Mouse (Mus musculus) adrenal gland, postnatal 10 days (tissue): ENCODE measurements around the gene Npas1. TPM values are rescaled to one million over a fixed set of nuclear protein-coding genes. Genes with fewer than 3 reads are reported as not detected.

Source experiments
- DNase-seq: peaks from one replicate; pipeline ENCODE4 v3.0.0; 2021; ENCODE audit warnings: mixed read lengths
- long read RNA-seq, 2 experiments: library from polyadenylated mRNA; stranded (forward); transcript quantifications; one replicate each; pipeline ENCODE4 v2.0.0; 2021
- total RNA-seq, 2 experiments: library from RNA; stranded (reverse); gene quantifications; 2 replicates each; pipeline ENCODE4 v1.2.3; 2021

The Npas1 gene
- not detected for total RNA-seq
- long read RNA-seq, experiment 1: 0 reads
- long read RNA-seq, experiment 2: 0 reads

DNA sequence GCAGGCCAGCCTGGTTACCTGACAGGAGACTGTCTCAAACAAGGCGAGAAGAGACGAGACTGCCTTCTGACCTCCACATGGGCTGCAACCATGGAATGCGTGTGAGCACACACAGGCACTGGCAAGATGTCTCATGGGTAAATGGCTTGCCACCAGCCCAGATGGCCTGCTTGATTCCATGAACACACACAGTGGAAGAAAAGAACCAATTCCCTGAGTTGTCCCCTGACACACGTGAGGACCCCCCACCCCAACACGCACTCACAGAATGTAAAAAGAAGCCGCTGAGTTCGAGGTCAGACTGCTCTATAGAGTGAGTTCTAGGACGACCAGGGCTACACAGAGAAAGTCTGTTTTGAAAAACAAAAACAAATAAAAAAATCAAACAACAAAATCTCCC, at the start of gene Npas1:
Gene Npas1 (minus strand): TSS at position 101 of the 400 bp plus-strand sequence.
- DNase-seq: no peak

DNA sequence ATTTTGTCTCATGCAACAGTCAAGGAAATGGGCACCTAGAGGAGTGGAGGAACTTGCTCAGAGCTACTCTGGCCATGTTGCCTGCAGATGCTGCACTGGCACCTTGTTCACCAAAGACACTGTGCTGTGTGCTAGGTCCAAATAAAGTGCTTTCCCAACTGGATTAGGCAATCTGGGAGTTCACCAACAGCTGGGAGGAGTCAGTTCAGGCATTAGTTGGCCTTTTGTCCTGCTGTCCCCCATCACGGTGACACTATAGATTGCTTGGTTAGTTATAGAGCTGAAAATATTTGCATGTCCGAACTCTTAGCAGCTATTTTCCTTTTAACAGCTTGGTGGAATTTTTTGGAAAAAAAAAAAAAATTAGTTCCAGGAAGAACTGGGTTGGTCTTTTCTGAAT, 48.5 kb upstream of the Npas1 start:
- DNase-seq: peak; percentile 15

DNA sequence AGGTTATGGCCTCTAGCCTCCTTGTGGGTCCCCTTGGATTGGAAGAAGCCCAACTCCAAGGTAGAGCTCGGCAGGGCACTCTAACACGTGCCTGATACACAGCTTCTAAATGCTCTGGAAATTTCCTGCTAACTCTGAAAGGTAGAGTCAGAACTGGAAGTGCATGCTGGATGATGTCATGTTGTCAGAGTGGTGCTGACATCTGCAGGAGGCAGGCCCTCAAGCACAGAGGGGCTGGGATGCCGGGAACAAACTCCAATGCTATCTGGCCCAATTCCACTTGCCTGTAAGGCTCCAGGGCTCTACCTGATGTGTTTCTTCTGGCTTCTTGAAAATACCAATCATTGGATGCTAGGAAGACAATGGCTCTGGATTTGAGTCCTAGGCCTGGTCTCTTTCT, 47.9 kb upstream of the Npas1 start:
- DNase-seq: no peak

DNA sequence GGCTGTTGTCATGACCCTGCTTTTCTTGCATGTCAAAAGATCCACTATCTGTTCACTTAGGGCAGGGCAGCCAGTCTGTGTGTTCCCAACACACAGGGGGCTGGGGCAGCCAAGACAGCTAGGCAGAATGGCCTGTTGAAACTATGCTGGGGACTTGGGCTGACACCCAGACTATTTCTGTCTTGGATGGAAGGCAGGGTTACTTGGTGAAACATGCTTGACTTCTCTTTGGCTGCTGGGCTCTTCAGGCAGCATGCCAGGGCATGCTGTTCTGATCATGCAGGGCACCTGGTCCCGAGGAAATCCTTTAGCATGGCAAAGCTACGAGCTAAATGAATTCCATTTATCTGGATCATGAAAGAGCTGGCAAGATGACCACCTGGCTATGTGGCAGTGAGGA, 46.8 kb upstream of the Npas1 start:
- peak; percentile 19 for DNase-seq

DNA sequence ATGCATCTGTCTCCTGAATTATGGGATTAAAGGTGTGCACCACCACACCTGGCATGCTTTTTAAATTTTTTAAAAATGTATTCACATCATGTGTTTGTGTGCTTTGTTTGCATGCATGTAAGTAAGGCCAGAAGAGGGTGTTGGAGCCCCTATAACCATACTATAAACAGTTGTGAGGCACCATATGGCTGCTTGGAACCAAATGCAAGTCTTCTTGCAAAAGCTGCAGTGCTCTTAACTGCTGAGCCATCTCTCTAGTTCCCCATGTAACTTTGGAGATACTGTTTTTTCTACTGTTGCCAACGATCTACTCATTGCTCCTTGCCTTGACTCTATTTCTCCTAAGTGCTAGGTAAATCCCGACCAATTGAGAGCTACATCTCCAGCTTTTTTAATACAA, 41.8 kb upstream of the Npas1 start:
- no peak for DNase-seq

DNA sequence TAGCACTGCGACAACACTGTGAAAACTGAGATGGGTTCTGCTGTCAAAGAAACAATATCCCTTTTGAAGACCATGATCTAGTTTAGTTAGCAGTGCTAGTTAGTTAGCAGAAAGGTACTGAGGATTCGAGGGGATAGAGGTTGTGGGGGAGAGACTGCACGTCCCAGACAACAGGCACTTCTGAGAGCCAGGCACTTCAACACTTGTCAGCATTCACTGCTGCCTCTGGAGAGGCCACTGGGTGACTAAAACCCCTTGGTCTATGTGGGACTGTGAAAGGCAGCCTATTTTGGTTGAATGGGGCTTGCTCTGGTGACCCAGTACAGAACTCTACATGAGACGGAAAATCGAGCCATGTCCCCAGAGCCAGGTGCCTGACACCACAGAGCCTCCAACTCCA, 39.7 kb upstream of the Npas1 start:
- DNase-seq: no peak

DNA sequence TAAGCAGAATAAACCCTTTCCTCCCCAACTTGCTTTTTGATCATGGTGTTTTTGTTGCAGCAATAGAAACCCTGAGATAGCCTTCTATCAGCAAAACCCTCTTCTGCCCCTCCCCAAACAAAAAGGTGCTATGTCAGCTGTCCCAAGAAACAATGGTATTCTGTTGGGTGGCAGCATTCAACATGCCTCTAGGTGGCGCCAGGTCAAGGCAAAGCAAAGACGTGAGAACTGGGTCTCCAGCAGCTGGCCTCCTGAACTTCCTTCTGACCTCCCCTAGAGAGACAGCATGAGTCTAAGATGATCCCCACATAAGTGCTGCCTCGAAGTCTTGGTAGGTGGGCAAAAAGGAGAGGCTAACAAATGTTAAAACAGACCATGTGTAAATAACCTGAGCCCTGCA, 29.8 kb upstream of the Npas1 start:
- DNase-seq: peak; percentile 72

DNA sequence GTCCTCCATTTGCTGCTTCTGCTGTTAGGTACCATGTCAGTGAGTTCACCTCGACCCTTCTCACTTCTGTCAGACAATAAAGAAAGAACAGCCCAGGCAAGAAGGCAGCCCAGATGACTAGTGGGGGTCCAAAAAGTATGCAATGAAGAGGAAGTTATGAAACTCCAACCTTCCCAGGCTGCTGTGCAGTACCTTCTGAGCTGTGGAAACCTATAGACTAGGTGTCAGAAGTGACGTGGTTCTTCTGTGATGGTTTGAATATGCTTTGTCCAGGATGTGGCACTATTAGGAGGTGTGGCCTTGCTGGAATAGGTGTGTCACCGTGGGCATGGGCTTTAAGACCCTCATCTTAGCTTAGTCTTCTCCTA, 27.7 kb upstream of the Npas1 start:
- no peak for DNase-seq

DNA sequence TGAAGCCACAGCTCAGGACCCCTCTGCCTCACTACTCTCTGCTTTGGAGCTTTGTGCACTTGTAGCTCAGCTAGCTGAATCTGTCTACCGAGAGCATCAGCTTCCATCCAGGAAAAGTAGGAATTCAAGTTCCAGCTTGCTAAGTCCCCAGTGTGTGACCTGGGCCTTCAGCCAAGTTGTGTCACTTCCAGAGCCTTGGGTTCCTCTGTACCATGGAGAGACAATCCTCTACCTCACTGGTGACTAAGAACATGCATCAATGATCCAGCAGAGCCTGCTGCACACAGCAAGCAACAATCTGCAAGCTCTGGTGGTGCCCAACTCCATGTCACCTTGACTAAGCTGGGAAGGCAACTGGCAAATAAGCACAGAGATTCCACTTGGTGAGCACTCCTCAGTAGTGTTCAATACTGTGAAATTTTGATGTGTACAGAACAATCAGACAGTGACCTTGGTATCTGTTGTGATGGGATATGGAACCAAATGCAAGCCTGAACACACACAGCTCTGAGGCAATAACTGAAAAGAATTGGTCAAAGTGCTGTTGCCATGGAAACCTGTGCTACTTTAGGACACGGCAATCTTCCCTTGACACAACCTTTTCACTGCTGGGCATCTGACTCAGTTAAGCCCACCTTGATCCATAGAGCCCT, 27.2 kb upstream of the Npas1 start:
- DNase-seq: peak; percentile 71

DNA sequence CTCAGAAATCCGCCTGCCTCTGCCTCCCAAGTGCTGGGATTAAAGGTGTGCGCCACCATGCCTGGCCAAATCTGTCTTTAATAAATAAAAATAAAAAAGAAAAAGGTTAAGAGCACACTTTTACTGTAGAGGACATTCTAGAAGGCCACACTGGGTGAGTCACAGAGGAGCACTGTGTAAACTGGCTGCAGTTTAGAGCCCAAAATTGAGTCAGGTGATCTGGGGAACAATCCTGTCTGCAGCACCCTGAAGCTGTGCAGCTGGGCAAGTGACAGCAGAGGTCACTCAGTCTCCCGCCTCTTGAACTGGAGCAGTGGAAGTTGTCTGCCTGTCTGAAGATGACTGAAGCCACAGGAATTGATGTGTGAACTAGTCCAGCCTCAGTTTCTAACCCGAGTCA, 24.0 kb upstream of the Npas1 start:
- DNase-seq: no peak

DNA sequence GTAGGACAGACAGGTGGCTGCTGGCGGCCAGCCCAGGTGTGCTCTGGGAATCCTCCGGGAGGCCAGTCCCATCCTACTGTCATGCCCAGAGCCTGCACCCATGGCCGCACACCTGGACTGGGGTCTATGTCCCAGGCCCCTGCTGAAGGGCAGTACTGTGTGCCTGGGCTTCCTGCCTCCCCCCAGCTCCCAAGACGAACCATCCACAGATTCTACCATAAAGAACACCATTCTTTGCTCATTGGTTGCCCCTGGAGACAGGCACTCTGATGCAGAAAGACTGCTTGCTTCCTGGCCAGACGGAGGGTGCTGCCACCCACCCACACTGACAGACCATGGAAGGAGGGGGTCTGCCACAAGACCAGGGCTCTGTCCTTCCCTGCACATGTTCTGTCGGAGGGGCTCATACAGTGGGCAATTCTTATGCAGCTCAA, 22.2 kb upstream of the Npas1 start:
- DNase-seq: no peak

DNA sequence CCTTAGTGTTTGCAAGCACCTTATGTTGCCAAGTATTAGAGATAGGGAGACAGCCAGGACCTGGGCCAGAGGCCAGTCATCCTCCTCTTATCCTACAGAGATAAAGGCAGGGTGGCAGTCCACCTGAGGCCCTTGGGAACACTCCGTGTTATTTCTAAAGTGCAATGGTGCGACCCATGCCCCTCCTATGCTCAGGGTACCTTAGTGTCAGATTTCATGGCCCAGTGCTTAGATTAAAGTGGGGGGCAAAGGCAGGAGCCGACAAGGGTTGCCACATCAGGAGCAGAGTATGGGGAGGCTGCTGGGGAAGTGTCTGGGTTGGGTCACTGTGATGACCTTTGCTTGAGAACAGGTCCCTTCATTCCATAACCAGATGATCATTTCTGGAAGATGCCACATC, 18.7 kb upstream of the Npas1 start:
- no peak for DNase-seq

DNA sequence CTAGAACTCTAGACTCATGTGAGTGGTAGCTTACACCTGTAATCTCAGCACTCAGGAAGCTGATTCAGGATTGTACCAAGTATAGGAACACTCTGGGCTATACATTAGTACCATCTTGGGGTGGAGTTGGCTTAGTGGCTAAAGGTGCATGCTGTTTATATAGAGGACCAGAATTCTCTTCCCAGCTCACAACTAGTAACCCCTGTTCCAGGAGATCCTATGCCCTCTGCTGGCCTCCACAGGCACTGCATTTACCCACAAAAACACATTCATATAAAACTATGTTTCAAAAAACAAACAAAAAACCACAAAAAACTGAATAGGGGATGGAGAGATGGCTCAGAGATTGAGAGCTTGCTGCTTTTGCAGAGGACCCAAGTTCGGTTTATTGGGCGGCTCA, 15.8 kb upstream of the Npas1 start:
- peak; percentile 69 for DNase-seq

DNA sequence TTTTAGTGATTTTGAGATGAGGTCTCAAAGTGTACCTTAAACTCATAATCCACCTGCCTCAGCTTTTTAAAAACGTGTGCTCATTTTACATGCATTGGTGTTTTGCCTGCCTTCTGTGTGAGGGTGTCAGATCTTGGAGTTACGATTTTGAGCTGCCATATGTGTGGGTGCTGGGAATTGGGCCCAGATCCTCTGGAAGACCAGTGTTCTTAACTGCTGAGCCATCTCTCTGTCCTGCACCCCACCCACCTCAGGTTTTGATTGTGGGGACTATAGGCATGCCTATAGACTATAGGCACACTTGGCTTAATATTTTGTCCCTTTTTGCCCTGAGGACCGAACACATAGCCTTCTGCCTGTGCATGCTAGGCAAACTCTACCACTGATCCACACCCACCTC, 14.7 kb upstream of the Npas1 start:
- no peak for DNase-seq

DNA sequence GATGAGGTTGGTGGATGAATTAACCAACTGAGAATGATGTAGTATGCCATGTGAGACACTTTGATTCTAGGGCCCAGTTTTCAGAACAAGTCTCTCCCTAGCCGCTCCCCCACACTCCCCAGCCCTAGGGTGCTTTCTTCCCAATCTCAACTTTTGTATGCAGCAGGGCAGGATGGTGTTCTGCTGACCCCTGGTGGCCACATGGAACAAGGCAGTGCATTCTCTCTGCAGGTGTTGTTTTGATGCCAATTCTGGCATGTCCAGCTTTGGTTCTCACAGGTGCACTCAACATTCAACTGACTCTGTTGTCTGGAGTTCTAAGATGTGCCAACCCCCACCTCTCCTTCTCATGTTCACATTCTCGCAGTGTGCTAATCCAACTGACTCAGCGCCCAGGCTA, 14.2 kb upstream of the Npas1 start:
- DNase-seq: peak; percentile 79

DNA sequence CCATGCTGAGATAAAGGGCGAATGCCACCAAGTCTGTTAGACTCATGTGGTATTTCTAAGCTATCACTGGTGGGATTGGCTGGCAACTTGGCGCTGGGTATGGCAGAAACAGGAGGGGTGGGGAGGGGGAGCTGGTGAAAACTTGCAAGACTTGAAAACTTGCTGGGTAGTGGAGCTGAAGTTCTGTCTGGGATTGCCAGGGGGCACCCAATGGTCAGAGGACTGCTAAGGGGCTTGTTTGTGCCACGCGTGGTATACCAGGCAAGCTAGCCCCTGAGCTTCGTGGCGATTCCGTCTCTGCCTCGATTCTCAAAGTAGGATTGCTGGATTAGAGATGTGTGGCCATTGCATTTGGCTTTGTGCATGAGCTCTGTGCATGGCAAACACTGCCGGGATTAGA, 12.4 kb upstream of the Npas1 start:
- peak; percentile 49 for DNase-seq

DNA sequence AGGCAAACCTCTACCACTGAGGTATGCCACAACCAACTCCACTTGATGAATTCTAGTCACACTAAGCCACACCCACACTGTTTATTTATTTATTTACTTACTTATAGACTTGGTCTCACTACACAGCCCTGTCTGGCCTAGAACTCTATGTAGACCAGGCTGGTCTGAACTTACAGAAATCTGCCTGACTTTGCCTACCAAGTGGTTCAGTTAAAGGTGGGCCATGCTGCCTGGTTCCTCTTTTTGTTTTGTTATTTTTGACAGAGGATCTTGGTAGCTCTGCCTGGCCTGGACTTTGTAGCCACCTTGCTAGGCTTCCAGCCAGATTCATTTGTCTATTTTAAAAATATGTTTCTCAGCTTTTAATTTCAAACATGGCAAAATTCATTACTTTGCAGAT, 11.3 kb upstream of the Npas1 start:
- no peak for DNase-seq

DNA sequence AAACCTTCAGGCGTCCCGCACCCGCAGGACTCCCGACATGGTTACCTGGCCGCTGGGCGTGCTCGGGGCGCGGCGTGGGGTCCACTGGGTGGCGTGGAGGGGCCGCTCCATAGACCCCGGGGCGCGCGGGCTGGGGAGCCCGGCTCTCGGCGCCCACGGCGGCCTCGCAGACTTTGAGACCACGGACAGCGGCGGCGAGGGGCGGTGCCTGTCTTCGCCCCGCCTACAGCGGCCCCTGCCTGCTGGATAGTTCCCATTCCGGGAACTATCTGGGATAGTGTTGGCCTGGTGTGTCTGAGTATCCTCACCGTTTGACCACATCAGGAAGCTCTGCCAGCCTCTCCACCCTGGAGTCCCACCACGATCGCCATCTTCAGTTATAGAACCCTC, 933 bp downstream of the Npas1 start:
- peak; percentile 40 for DNase-seq

DNA sequence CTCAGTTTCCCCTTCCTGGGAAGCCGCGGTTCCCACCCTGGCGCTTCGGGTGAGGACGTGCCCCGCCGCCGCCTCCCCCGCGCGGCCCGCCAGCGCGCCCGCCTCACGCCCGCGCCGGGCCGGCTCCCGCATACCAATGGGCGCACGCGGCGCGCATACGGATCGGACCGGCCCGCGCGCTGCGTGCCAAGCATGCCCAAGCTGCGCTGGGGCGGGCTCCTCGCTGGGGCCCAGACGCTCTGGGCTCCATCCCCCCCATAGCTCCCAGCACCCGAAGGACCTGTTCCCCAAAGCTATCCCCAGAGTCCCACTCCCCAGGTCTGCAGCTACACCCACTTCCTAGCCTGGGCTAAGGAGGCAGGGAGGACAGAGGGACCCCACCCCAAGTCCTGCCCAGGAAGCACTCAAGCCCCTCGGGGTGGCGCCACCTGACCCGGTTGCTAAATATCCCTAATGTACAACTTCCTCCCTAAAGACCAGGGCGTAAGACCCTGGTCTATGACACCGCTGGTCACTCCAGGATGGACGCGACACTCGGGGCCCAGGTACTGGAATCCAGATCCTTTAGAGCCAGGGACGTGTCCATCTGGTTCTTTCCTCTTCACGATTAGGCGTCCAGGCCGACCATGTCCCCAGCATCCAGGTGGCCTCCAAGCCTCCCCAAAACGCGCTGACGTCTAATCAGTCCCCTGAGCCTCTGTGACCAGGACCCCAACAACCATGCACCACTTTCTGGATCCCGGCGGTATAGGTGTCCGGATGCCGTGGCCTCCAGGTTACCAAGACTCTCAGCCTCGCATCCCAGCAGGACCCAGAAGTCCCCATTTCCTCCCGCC, 1.5 kb downstream of the Npas1 start:
- no peak for DNase-seq

DNA sequence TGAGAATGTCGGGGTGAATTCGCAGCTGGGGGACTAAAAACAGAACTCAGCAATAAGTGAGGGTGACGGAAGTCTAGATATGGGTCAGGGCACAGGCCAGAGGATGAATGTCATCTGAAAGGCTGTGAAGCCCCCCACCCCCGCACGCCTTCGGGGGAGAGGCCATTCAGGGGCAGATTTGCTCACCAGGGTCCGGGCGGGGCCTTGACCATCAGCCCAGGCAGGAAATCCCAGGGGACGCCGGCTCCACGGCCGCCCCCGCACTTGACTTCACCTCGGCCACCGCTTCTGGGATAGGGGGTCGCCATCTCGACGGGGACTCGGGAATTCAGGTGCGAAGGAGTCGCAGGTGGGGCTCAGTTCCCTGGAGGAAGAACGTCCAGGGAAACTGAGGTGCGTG, 2.2 kb downstream of the Npas1 start:
- no peak for DNase-seq

DNA sequence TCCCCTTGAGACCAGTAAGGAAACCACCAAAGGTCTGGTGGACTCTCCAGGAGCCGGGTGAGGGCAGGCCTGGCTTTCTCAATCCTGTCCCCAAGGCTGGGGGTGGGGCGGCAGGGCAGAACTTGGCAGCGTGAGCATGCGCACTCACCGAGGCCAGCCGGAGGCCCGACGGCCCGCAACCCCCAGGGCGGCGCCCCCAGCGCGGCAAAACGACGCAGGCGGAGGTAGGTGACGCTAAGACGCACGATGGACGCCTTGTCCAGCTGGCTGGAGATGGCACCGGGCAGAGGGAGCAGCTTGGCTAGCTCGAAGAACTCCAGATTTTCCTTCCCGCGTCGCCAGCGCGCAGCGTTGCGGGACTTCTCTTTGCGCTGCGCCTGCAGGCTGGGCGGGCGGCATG, 3.1 kb downstream of the Npas1 start:
- peak; percentile 72 for DNase-seq

DNA sequence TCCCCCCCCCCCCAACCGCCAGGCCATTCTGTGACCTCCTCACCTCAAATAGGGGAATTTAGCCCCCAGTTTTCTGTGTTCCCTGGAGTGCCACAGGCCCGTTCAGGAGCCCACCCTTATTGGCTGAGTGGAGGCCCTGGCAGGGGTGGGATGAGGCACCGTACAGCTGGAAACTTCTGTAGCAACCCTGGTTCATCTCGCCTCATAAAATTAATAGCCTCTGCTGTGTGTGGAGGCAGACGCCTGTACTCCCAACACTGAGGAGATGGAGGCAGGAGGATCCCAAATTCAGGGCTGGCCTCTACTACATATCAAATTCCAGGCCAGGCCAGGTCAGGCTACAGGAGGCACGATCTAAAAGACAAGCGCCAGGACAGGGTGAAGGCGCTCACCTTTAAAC, 3.7 kb downstream of the Npas1 start:
- no peak for DNase-seq

DNA sequence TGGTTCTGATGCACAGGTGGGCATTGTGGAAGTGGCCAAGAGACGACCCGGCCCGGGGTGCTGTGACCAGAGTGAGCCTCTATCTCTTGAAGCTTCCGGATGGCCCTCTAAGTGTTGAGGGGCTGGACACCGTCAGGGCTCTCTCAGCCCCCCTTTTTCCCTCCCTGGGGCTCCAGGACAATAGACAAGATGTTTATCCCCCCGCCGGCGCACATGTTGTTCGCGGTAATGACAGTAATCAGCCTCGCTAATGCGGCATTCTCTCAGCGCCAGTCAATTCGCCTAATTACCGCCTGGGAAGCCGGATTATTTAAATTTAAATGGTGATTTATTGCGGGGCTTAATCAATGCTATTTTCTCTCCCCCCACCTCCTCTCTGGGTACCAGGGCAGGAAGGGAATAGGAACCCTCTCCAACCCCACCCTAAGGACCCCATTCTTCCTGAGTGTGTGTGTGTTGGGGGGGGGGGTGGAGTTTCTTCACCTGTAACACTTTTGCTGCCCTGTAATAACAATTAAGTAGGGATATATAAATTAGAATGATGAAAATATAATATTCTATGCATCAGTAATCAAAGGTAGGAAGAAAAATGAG, 5.3 kb downstream of the Npas1 start:
- DNase-seq: no peak

DNA sequence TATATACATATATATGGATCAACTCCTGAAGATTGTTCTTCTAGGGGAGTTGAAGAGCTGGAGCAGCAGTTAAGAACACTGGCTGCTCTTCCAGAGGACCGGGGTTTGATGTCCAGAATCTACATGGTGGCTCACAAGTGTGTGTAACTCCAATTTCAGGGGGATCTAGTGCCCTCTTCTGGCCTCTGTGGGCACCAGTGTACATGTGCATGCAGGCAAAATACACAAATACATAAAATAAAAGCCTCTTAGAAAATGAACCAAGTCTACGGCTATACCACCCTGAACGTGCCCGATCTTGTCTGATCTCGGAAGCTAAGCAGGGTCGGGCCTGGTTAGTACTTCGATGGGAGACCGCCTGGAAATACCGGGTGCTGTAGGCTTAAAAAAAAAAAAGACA, 6.0 kb downstream of the Npas1 start:
- peak; percentile 30 for DNase-seq
